Mouse (Mus musculus) intestine, embryonic 15.5 days (tissue): ENCODE results near the gene Nup98. TPM values are rescaled to one million over a fixed set of nuclear protein-coding genes. Genes with fewer than 3 reads are reported as not detected.

Experiments
- ATAC-seq: fragments of 200-750 bp; cut with Nextera tagmentation; 2 replicates; pipeline ENCODE4 v1.8.0; 2017; ENCODE audit warnings: moderate TSS enrichment, moderate library complexity
- H3K27ac ChIP-seq: fragments of 300-500 bp; sonication (generic); 2 replicates; pipeline ENCODE4 v1.5.1; 2015; ENCODE audit warnings: mild to moderate bottlenecking, inconsistent platforms
- H3K27me3 ChIP-seq: fragments of 300-500 bp; sonication (generic); replicated peaks from 2 replicates; pipeline ENCODE4 v1.6.1; 2015; ENCODE audit warnings: inconsistent platforms
- H3K36me3 ChIP-seq: fragments of 300-500 bp; sonication (generic); 2 replicates; pipeline ENCODE4 v1.6.1; 2015; ENCODE audit warnings: inconsistent platforms
- H3K4me1 ChIP-seq: fragments of 300-500 bp; sonication (generic); replicated peaks from 2 replicates; pipeline ENCODE4 v1.6.1; 2015; ENCODE audit warnings: inconsistent platforms
- H3K4me2 ChIP-seq: fragments of 300-500 bp; sonication (generic); replicated peaks from 2 replicates; pipeline ENCODE4 v1.6.1; 2015; ENCODE audit warnings: mild to moderate bottlenecking, inconsistent platforms
- H3K4me3 ChIP-seq: fragments of 300-500 bp; sonication (generic); replicated peaks from 2 replicates; pipeline ENCODE4 v1.5.1; 2015; ENCODE audit warnings: inconsistent platforms
- H3K9ac ChIP-seq: fragments of 300-500 bp; sonication (generic); 2 replicates; pipeline ENCODE4 v1.6.1; 2015; ENCODE audit warnings: inconsistent platforms
- H3K9me3 ChIP-seq: fragments of 300-500 bp; sonication (generic); 2 replicates; pipeline ENCODE4 v1.6.1; 2016; ENCODE audit warnings: inconsistent platforms
- WGBS: fragments of 180-500 bp; shearing (Covaris S2); methylation state at CpG from one replicate; pipeline ENCODE4 v1.1.7; 2015; 5-methylcytosine and 5-hydroxymethylcytosine counted together
- polyA plus RNA-seq: library from polyadenylated mRNA; unstranded; fragments of >200 nt; fragmentation: Nextera tagmentation; extraction: Ambion mirVana; gene quantifications from 2 replicates; pipeline ENCODE4 v1.2.1, GENCODE M21; 2015

The Nup98 gene
- polyA plus RNA-seq, 1 experiment from 2014 or later: 33.4 TPM

- peak; percentile 48; the same call in 1 of the 2 replicates for ATAC-seq
- Histone ChIP-seq H3K27ac (no peak overlapping the region), H3K4me1 (peaks cover 9% of the 10 kb centered on the region; the same call in 1 of the 2 replicates), H3K4me2 (peak overlapping the region; percentile 67), H3K9ac (peak overlapping the region; percentile 29), H3K9me3 (no peaks in the 10 kb centered on the region), H3K27me3 (no peaks in the 10 kb centered on the region), H3K36me3 (no peaks in the 10 kb centered on the region), H3K4me3 (peak overlapping the region; percentile 26)
- WGBS: 15% methylated on average over 23 of the region's 23 CpGs
Observed at GRCm38 (mm10) chr7:102106700-102107141, 103.3 kb downstream of the Nup98 start.

DNA sequence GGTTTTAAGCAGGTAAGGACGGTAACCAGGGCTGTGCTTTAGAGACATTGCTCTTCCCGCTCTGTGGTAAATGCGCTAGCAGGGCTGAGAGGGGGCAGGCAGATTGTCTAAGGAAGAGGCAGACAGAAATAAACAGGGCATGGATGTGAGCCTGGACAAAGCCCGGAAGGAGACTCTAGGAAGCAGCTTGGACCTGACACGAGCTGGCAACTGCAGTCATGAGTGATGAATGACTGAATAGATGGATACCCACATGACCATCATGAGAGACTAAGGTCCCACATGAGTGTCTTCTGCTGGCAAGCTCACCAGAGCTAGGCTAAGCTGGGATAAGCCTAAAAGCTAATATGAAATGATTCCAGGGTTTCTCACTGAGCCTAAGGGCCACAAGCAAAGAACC is 105.8 kb downstream of the Nup98 start:
- Histone ChIP-seq H3K9ac (no peak overlapping the region), H3K27me3 (no peaks in the 10 kb centered on the region), H3K27ac (no peak overlapping the region), H3K4me2 (no peak overlapping the region), H3K4me3 (no peak overlapping the region), H3K4me1 (peaks cover 21% of the 10 kb centered on the region), H3K9me3 (no peaks in the 10 kb centered on the region), H3K36me3 (no peaks in the 10 kb centered on the region)
- ATAC-seq: no peak
- WGBS: 51% methylated on average over 5 of the region's 5 CpGs

DNA sequence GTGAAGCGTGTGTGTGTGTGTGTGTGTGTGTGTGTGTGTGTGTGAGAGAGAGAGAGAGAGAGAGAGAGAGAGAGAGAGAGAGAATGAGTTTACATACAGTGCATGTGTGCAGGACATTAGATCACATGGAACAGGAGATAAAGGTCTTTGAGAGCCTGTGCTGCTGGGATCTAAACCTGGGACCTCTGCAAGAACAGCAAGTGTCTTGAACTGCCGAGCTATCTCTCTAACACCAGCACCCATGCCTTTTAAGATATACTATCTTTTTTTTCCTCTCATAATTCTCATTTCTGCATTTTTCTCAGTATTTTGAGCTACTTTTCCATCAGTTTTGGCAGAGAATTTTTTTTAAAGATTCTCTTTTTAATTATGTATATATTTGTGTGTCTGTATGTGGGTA is 106.4 kb downstream of the Nup98 start:
- no peak overlapping the region for H3K9ac ChIP-seq
- H3K27ac ChIP-seq: no peak overlapping the region
- peaks cover 21% of the 10 kb centered on the region for H3K4me1 ChIP-seq
- WGBS: 86% methylated on average over 2 of the region's 2 CpGs
- H3K36me3 ChIP-seq: no peaks in the 10 kb centered on the region
- no peak overlapping the region for H3K4me2 ChIP-seq
- H3K9me3 ChIP-seq: no peaks in the 10 kb centered on the region
- H3K27me3 ChIP-seq: no peaks in the 10 kb centered on the region
- no peak for ATAC-seq
- H3K4me3 ChIP-seq: no peak overlapping the region

- no peak overlapping the region for H3K4me2 ChIP-seq
- peaks cover 21% of the 10 kb centered on the region for H3K4me1 ChIP-seq
- no peaks in the 10 kb centered on the region for H3K36me3 ChIP-seq
- H3K9ac ChIP-seq: no peak overlapping the region
- H3K27me3 ChIP-seq: no peaks in the 10 kb centered on the region
- H3K9me3 ChIP-seq: no peaks in the 10 kb centered on the region
- H3K27ac ChIP-seq: no peak overlapping the region
- no peak for ATAC-seq
- WGBS: 37% methylated on average over 6 of the region's 6 CpGs
- no peak overlapping the region for H3K4me3 ChIP-seq
Observed at GRCm38 (mm10) chr7:102102696-102103095, 107.3 kb downstream of the Nup98 start.

DNA sequence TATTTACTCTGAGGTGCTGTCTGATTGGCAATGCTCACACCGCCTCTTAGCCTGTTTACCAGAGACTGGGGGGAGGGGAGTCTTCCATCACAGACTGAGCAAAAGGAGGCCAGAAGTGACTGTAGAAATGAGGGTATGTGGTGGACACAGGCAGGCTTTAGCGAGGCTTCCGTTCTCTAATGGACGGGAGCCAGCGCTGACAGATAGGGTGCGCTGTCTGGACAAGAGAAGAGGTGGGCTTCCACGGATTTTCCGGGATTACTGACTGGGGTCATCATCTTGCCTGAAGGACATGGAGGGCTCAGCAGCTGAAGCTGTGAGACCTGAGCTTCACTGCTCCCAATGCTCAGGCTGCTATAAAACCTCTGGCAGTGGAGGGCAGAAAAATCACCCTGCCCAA is 107.7 kb downstream of the Nup98 start:
- Histone ChIP-seq H3K36me3 (no peaks in the 10 kb centered on the region), H3K4me1 (peaks cover 20% of the 10 kb centered on the region), H3K27ac (no peak overlapping the region), H3K9me3 (no peaks in the 10 kb centered on the region), H3K27me3 (no peaks in the 10 kb centered on the region), H3K4me3 (no peak overlapping the region), H3K9ac (no peak overlapping the region), H3K4me2 (no peak overlapping the region)
- 55% methylated on average over 8 of the region's 8 CpGs for WGBS
- no peak for ATAC-seq

- Histone ChIP-seq H3K27ac (no peak within 1 kb of the TSS), H3K4me1 (peaks cover 13% of the 10 kb centered on the region), H3K9me3 (no peaks in the 10 kb centered on the region), H3K36me3 (no peaks in the 10 kb centered on the region), H3K27me3 (no peaks in the 10 kb centered on the region), H3K9ac (no peak within 1 kb of the TSS), H3K4me2 (no peak within 1 kb of the TSS), H3K4me3 (no peak within 1 kb of the TSS)
- WGBS: 74% methylated on average over 5 of the region's 5 CpGs
- no peak for ATAC-seq
Observed at GRCm38 (mm10) chr7:102101487-102101886, 108.5 kb downstream of the Nup98 start, which contains the start of gene Art1. TSS of gene Art1 (plus strand) at chr7:102101743.

- no peak for ATAC-seq
- H3K27ac ChIP-seq: no peak overlapping the region
- no peak overlapping the region for H3K9ac ChIP-seq
- no peak overlapping the region for H3K4me3 ChIP-seq
- no peaks in the 10 kb centered on the region for H3K27me3 ChIP-seq
- H3K36me3 ChIP-seq: no peaks in the 10 kb centered on the region
- peaks cover 13% of the 10 kb centered on the region for H3K4me1 ChIP-seq
- H3K9me3 ChIP-seq: no peaks in the 10 kb centered on the region
- H3K4me2 ChIP-seq: no peak overlapping the region
- 55% methylated on average over 5 of the region's 5 CpGs for WGBS
Observed at GRCm38 (mm10) chr7:102100868-102101267, 109.1 kb downstream of the Nup98 start.

GRCm38 (mm10) chr7:102099760-102100661 is 110.0 kb downstream of the Nup98 start:
- peak overlapping the region; percentile 55 for H3K4me2 ChIP-seq
- H3K36me3 ChIP-seq: no peaks in the 10 kb centered on the region
- H3K27ac ChIP-seq: no peak overlapping the region
- no peak overlapping the region; the same call in 1 of the 2 replicates for H3K9ac ChIP-seq
- H3K9me3 ChIP-seq: no peaks in the 10 kb centered on the region
- peaks cover 13% of the 10 kb centered on the region for H3K4me1 ChIP-seq
- ATAC-seq: peak; percentile 76
- no peaks in the 10 kb centered on the region for H3K27me3 ChIP-seq
- H3K4me3 ChIP-seq: peak overlapping the region; percentile 14
- 5% methylated on average over 30 of the region's 30 CpGs for WGBS

GRCm38 (mm10) chr7:102087336-102087735 is 122.6 kb downstream of the Nup98 start:
- WGBS: 83% methylated on average over 4 of the region's 4 CpGs
- ATAC-seq: no peak

DNA sequence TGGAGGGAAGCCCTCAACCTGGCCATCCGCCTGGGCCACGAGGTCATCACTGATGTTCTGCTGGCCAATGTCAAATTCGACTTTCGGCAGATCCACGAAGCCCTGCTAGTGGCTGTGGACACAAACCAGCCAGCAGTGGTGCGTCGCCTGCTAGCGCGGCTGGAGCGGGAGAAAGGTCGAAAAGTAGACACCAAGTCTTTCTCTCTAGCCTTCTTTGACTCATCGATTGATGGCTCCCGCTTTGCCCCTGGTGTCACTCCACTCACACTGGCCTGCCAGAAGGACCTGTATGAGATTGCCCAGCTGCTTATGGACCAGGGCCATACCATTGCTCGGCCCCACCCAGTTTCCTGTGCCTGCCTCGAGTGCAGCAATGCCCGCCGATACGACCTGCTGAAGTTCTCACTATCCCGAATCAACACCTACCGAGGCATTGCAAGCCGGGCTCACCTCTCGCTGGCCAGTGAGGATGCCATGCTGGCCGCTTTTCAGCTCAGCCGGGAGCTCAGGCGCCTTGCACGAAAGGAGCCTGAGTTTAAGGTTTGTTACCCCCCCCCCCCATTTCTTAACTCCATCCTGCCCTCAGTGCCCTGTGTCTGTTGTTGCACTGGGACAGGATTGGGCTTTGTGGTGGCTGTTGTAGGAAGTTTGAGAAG is 125.8 kb downstream of the Nup98 start:
- Histone ChIP-seq H3K4me2 (no peak overlapping the region), H3K27me3 (no peaks in the 10 kb centered on the region), H3K4me3 (no peak overlapping the region), H3K9ac (no peak overlapping the region), H3K36me3 (peaks cover 28% of the 10 kb centered on the region), H3K4me1 (no peaks in the 10 kb centered on the region), H3K27ac (no peak overlapping the region), H3K9me3 (no peaks in the 10 kb centered on the region)
- WGBS: 86% methylated on average over 26 of the region's 26 CpGs
- no peak for ATAC-seq

More at GRCm38 (mm10) chr7:102087336-102087735, 122.6 kb downstream of the Nup98 start:
- Histone ChIP-seq H3K4me2 (no peak overlapping the region), H3K4me1 (no peaks in the 10 kb centered on the region), H3K9ac (no peak overlapping the region), H3K9me3 (no peaks in the 10 kb centered on the region), H3K36me3 (peaks cover 9% of the 10 kb centered on the region; the same call in 1 of the 2 replicates), H3K27ac (no peak overlapping the region), H3K27me3 (no peaks in the 10 kb centered on the region), H3K4me3 (no peak overlapping the region)

- Histone ChIP-seq H3K9ac (no peak within 1 kb of the TSS), H3K4me3 (no peak within 1 kb of the TSS), H3K27ac (no peak within 1 kb of the TSS), H3K36me3 (peaks cover 32% of the 10 kb centered on the region), H3K9me3 (no peaks in the 10 kb centered on the region), H3K27me3 (no peaks in the 10 kb centered on the region), H3K4me1 (no peaks in the 10 kb centered on the region), H3K4me2 (no peak within 1 kb of the TSS)
- WGBS: 89% methylated on average over 5 of the region's 5 CpGs
- ATAC-seq: no peak
Observed at GRCm38 (mm10) chr7:102082816-102083215, 127.2 kb downstream of the Nup98 start, which contains the start of gene Trpc2. TSS of gene Trpc2 (plus strand) at chr7:102083116.

DNA sequence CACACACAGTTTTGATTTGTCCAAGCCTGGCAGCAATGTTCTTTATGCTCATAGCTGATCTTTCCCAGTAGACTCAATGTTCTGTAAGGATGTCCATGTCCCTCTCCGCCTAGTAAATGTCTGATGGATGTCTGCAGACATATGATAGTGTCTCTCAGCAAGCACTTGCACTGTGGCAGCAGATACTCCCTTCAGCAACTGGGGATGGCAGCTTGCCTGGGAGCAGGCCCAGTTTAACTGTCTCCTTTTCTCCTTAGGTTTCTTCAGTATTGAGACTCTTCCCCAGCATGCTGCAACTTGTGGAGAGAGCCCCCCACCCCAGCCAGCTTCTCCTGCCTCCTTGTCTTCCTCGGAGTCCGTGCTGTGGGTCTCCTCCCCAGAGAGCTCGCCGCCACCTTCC is 128.2 kb downstream of the Nup98 start:
- WGBS: 95% methylated on average over 5 of the region's 5 CpGs
- Histone ChIP-seq H3K9ac (no peak overlapping the region), H3K4me1 (no peaks in the 10 kb centered on the region), H3K27me3 (no peaks in the 10 kb centered on the region), H3K4me3 (no peak overlapping the region), H3K9me3 (no peaks in the 10 kb centered on the region), H3K27ac (no peak overlapping the region), H3K36me3 (peaks cover 36% of the 10 kb centered on the region), H3K4me2 (no peak overlapping the region)
- no peak for ATAC-seq
